Mouse (Mus musculus) heart, postnatal 36 days (tissue): ENCODE data around the gene Gpr84. TPM values are rescaled to one million over a fixed set of nuclear protein-coding genes. Genes with fewer than 3 reads are reported as not detected.
A peak's percentile ranks its signal among the peaks of the same experiment; 100 is the strongest.
"Not testable (repeated sequence)": the region's sequence is repeated elsewhere in the genome, so short reads cannot be mapped to it uniquely, and the experiment has no call there.

Source experiments
- DNase-seq, 2 experiments: peaks; one replicate each; pipeline ENCODE4 v3.0.0; 2021 to 2022
- intact Hi-C: fragments of 180-260 bp; cut with DNase I; formaldehyde crosslinking; loops from one replicate; pipeline ENCODE4 v1.15.1; 2025
- total RNA-seq, 2 experiments: library from RNA; stranded (reverse); gene quantifications; 2 replicates each; pipeline ENCODE4 v1.2.3; 2021

Gene Gpr84
- total RNA-seq, 2 experiments from 2014 or later: not detected

DNA sequence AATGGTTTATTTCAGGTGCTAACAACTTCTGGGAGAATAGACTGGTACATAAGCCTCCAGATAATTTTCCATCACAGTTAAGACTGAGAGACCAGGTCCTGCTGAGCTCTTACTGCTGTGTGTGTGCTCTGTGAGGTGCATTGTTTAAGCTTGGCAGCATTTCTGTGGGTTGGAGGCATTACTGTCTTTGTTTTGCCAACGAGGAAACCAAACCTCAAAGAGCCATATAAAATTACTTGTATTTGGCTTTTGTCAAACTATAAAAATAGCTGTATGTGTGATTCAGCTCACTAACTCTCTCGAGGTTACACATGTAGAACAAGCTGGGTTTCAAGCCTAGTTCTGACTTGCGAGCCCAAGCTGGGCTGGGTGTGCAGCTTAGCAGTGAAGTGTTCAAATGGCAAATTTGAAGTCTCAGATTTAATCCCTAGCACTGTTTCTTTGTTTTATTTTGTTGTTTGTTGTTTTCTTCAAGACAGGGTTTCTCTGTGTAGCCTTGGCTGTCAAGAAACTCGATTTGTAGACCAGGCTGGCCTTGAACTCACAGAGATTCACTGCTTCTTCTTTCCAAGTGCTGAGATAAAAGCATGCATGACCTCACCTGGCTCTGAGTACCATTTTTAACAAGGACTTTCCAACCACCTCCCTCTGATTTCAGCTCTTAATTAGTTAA lies 17.6 kb downstream of the Gpr84 start:
- no peak for DNase-seq
- intact Hi-C loops: no loop called here

DNA sequence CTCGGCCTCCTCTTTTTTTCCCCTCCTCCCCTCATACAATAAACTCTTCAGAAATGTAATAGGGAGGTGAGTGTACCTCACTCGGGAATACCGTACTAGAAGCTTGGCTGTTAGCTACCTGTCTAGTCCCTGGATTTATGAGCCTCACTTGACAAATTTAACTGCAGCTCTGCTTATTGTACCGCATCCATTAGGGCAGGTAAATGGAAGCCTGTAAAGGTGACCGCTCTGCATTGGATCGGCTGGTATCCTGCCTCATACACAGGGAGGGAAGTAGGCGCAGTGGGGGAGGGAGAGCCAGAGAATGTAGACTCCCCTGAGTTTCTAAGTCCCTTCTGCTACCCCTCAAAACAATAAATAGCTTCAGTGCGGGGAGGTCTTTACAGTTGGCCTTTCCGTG lies 19.6 kb downstream of the Gpr84 start:
- DNase-seq: no peak
- intact Hi-C loops: no loop called here

DNA sequence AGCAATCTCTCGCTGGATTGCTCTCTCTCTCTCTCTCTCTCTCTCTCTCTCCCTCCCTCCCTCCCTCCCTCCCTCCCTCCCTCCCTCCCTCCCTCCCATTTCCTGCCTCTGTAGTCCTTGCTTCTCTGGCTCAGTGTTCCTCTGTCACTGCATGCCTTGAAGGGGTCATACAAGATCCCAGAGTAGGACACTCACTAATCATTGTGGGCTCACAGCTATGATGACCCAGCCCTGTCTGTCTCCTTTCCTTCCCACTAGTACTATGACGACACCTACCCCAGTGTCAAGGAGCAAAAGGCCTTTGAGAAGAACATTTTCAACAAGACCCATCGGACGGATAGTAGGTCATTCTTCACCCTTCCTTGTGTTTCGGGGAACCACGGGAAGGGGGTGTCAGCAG lies 20.0 kb downstream of the Gpr84 start:
- no peak for DNase-seq
- intact Hi-C loops: no loop called here

DNA sequence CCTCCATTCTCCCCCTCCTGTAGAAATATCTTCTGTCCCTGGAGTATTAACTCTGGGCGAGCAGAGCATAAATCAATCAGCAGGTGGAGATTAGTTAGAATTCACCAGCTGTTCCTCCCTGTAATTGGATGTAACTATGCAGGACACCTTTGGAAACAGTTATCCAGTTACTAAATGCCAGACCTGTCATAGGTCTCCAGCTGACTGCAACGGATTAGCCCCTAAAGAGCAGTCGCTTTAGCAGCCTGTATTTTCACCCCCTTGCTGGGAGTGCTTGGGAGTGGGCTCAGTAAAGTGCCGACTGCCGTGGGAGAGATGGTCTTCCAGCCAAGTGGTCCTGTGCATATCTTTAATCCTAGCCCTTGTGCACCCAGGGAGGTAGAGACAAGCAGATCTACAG lies 20.8 kb downstream of the Gpr84 start:
- DNase-seq: no peak
- intact Hi-C loops: no loop called here

DNA sequence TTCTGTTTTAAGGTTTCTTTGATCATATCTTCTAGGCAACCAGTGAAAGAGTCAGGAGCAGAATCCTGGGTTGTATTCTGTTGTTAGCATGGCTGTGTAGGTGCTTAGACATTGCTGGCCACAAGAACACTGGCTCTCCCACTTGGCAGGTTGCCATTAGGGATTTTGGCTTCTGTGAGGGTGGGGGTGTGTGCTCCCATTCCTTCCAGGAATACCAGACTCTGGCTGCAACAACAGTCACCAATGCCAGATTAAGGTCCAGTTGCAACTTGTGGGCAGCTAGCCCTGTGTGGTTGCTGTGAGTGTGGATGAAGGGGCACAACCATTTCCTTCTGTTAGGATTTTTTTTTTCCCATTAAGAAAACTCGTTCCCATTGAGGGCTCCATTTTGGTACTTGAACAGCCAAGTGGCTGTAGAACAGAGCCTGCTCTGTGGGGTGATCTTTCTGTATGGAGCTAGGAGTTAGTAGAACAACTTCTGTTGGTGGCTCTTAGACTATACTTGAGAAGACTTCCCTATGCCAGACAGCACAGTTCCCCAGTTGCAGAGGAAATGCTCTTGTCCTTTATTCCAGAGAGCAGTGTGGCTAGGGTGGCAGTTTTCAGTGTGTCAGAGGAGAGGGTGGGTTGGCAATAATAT lies 24.5 kb downstream of the Gpr84 start:
- DNase-seq: peak; percentile 58 to 59
- intact Hi-C loops: loop anchor here (2.0 kb wide), 1 partner anchor 21 kb away; no protein-coding TSS in a partner anchor

DNA sequence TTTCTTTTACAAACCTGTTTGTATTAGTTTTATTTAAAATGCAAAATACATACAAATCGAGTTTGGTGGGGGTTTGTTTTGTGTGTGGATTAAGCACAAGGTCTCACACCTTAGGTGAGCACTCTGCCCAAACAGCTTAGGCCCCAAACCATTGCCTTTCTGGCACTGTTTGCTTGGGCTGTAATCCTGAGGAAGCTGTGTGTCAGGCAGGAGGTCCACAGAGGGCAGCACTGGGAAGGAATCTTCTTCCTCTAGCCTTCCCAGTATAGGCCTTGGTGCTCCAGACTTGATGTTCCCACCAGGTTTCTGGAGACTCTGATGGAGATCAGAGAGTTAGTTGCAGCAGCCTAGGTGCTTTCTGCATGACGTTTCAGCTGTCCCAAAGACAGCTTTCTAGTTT lies 25.8 kb downstream of the Gpr84 start:
- DNase-seq: no peak
- intact Hi-C loops: loop anchor here (2.0 to 5.0 kb wide), 3 partner anchors 22 to 102 kb away; no protein-coding TSS in a partner anchor

DNA sequence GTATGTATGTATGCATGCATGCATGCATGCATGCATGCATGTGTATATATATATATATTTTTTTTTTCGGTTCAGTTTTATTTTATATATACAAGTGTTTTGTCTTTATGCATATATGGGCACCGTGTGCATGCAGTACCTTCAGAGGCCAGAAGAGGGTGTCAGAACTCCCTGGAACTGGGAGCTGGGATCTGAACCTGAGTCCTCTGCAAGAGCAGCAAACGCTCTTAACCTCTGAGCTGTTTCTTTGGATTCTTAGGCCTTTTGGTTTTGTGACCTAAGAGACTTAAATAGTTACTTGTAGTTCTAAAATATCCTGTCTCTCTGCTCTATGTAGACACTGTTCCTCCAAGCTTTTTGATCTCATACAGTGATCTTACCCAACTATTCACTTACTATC lies 26.3 kb downstream of the Gpr84 start:
- peak; percentile 31 to 53 for DNase-seq
- intact Hi-C loops: loop anchor here (2.0 to 5.0 kb wide), 3 partner anchors 23 to 102 kb away; no protein-coding TSS in a partner anchor

DNA sequence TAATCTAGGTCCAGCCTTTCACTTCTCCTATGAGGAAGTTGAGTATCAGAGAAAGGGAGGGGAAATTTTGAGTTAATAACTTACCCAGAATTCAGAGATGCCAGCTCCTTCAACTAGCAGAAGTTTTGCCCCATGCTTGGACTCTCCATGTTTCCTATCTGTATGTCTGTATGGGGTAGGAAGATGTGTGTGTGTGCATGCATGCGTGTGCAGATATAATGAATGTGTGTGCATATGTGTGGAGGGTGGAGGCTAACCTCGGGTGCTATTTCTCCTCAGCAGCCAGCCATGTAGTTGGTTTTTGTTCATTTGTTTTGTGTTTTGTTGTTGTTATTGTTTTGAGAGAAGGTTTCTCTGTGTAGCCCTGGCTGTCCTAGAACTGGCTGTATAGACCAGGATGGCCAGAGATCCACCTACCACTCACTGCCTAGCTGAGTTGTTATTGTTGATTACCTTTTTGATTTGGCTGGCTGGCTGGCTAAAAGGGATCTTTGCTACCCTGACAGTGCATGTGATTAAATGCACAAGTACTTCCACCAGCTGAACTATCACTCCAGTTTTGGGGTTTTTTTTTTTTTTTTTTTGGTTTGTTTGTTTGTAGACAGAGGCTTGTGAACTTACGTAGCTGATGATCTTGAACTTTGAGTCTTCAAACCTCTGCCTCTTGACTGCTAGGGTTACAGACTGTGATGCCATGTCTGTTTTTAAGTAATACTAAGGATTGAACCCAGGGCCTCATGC lies 28.8 kb downstream of the Gpr84 start:
- intact Hi-C loops: loop anchor here (5.0 kb wide), 2 partner anchors 34 to 99 kb away; no protein-coding TSS in a partner anchor
- no peak for DNase-seq

DNA sequence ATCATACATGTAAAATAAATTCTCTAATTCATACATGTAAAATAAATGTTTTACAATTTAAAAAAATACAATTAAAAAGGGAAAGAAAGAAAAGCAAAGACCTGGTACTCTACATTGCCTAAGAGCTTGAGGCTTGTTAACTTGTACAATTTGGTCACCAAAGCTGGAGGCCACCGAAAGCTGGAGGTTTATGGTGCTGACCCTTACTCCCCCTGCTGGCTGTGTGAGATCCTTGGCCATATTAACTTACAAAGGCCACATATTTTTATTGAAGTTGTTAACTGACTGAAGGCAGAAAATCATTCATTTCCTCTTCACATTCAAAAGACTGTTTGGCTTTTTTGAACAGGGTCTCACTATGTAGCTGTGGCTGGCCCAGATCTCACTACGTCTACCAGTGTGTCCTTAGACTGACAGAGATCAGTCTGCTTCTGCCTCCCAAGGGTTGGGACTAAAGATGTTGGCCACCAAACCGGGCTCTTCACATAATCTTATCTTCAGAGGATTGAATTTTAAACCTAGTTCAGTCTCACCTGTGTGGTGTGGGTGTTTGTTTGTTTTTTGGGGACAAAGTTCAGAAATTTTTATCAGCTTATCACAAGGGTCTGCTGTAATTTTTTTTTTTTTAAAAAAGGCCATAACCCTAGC lies 29.5 kb downstream of the Gpr84 start:
- DNase-seq: no peak
- intact Hi-C loops: loop anchor here (5.0 kb wide), 2 partner anchors 34 to 99 kb away; no protein-coding TSS in a partner anchor

DNA sequence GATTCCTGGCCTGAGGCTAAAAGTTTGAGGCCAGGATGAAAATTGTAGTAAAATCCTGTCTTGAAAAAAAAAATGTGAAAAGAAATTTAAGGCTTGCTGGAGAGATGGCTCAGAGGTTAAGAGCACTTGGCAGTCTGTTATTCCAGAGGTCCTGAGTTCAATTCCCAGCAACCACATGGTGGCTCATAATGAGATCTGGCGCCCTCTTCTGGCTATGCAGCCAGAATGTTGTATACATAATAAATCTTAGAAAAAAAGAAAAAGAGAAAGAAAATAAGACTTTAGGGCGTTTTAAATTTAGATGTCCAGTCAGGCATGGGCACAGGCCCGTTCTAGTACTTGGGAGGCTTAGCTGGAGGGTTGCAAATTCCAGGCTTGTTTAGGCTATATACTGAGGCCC lies 30.7 kb downstream of the Gpr84 start:
- DNase-seq: peak in 1 of 2 experiments; percentile 34
- intact Hi-C loops: loop anchor here (5.0 kb wide), 2 partner anchors 32 to 97 kb away; no protein-coding TSS in a partner anchor

DNA sequence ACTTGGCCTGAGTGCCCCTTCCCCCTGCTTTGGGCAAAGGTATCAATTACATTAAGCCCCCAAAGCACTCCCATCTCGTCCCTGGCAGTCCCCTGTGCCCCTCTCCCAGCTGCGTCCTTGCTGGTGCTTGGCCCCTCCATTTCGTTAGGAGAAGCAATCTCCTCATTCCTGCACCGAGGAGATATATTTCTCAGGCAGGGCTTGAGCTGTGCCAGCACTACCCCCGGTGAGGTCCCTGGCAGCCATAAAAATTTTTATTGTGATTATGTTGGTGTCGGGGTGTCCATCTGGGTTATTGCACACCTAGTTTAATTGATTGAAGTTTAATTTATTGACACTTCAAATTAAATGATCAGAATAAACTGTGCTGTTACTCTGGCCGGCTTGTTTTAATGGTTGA lies 32.5 kb downstream of the Gpr84 start:
- intact Hi-C loops: no loop called here
- no peak for DNase-seq

DNA sequence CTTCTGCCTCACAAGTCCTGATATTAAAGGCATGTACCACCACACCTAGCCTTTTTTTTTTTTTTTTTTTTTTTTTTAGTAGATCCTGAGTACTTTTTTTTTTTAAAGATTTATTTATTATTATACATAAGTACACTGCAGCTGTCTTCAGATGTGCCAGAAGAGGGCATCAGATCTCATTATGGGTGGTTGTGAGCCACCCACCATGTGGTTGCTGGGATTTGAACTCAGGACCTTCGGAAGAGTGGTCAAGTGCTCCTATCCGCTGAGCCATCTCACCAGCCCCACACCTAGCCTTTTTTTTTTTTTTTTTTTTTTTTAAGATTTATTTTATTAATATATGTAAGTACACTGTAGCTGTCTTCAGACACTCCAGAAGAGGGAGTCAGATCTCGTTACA lies 34.5 kb downstream of the Gpr84 start:
- DNase-seq, intact Hi-C loops: not testable (repeated sequence)

DNA sequence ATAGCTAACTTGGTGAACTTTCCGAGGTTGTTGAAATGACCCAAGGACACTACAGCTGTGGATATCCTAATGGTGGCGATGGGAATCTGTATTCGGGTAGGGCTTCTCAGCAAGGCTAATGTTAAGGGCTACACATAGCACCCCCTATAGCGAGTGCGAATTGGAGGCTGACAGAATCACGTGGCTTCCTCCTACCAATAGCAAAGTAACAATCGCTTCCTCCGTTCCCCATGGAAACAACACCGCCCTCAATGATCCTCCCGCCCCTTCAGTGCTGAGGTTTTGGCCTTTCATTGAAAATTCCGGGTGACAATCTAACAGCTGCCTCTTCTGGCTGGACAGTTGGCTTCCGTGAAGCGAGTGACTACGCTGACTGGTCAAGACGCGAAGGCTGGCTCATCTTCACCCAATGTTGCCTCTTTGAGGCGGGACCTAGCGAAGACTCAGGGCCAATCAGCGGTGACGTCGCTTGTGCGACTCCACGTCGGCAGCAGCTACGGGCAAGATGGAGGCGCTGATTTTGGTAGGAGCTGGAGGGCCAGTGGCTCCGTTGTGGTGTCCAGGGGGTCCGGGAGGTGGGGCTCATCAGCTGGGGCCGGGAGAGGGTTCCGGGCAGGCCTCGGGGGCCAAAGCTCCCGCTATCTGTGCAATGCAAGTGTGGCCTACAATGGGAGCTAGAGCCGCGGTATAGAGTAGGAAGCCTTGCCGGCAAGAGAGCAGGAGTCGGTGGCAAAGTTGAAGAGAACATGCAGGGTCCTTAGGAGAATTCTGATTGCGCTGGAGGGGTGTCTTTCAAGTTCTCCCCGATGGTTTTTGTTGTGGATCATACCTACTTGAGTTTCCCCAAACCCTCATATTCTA lies 37.8 kb downstream of the Gpr84 start, which contains the start of gene Copz1:
Gene Copz1 (plus strand): TSS at position 296 of the 861 bp plus-strand sequence.
- intact Hi-C loops: loop anchor here (2.0 kb wide), 1 partner anchor 34 kb away; the partner anchor contains the start of gene Cbx5
- peak; percentile 89 to 93 for DNase-seq

DNA sequence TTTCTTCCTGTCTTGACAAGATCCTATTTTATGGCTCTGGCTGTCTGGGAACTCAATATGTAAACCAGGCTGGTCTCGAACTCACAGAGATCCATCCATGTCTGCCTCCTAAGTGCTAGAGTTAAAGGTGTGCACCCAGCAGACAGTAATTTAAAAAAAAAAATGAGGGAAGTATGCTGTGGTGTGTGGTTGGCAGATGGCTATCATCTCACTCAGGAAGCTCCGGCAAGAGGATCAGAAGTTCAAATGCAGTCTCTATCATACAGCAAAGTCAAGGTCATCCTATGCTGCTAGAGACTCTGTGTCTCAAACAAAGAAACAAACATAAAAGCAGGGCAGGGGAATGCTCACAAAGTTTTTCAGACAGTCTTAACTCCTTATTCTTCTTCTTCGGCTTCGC lies 41.5 kb downstream of the Gpr84 start:
- no peak for DNase-seq
- intact Hi-C loops: no loop called here

DNA sequence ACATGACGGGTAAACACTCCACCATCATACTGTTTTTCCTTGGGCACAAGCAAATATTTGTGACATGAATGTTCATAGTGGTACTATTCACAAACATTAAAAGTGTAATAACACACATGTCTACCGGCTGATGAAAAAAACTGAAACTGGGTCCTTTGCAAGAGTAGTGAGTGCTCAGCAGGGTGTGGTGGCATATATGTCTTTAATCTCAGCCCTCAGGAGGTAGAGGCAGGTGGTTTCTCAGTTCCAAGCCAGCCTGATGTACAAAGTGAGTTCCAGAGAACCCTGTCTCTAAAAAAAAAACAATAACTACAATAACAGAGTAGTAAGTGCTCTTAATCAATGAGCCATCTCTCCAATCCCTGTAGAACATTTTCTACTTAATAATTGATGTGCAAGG lies 45.6 kb downstream of the Gpr84 start:
- intact Hi-C loops: no loop called here
- no peak for DNase-seq

DNA sequence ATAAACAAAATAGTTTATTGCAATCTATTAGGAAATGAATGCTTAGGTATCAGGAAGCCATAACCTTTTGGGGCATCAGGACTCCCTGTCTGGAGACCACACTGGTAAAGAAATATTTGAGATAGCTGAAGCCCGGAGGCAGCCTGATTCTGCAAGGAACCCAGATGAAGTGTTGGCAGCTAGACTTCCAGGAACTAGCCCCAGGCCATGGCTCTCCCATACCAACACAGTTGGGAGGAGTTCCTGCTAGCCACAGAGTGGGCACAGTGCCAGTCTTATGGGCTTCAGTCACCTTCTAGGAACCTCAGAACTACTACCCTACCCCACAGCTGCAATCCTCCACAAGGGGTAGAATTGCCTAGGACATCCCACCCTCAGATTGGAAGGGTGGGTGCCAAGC lies 50.4 kb downstream of the Gpr84 start:
- DNase-seq: no peak
- intact Hi-C loops: no loop called here

DNA sequence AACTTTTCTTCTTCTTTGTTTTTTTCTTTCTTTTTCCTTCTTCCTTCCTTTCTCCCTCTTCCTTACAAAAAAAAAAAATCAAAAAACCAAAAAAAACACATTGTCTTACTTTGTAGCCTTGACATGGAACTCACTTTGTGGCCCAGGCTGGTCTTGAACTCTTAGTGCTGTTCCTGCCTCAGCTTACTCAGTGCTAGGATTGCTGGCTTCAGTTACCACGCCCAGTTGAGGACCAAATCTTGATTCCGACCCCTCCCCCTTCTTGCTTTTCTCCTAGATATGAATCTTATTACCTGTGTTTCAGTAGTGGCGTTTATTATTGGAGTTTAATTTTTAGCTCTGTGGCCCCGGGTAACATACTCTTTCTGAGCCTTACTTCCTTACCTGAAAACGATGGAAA lies 51.2 kb downstream of the Gpr84 start:
- intact Hi-C loops: no loop called here
- DNase-seq: no peak
